Mouse (Mus musculus) left cerebral cortex, adult 18-20 months (tissue): ENCODE results near the gene Gast. TPM values are rescaled to one million over a fixed set of nuclear protein-coding genes. Genes with fewer than 3 reads are reported as not detected.
"Not testable (repeated sequence)": the region's sequence is repeated elsewhere in the genome, so short reads cannot be mapped to it uniquely, and the experiment has no call there.

Source experiments
- DNase-seq, 2 experiments: peaks; one replicate each; pipeline ENCODE4 v3.0.0; 2021 to 2022; ENCODE audit warnings: low spot score in 2 of 2, mixed read lengths in 1 of 2
- total RNA-seq, 2 experiments: library from RNA; stranded (reverse); gene quantifications; 2 replicates each; pipeline ENCODE4 v1.2.3; 2021

The Gast gene
- total RNA-seq, 2 experiments from 2014 or later, result not detected

GRCm38 (mm10) chr11:100357408-100357807 is 23.2 kb downstream of the Gast start:
- DNase-seq, result no peak

GRCm38 (mm10) chr11:100360175-100360574 is 26.0 kb downstream of the Gast start:
- DNase-seq, result no peak

- not testable (repeated sequence) for DNase-seq
These were observed 26.9 kb downstream of the Gast start for GRCm38 (mm10) chr11:100361059-100361458.

- peak; percentile 77 to 83 for DNase-seq
These were observed 28.2 kb downstream of the Gast start for GRCm38 (mm10) chr11:100362209-100362978.

GRCm38 (mm10) chr11:100362979-100363562 is 28.9 kb downstream of the Gast start:
- peak; percentile 71 to 74 for DNase-seq

- no peak for DNase-seq
These were observed 34.9 kb downstream of the Gast start for GRCm38 (mm10) chr11:100369145-100369544.

- DNase-seq, result no peak
These were observed 35.6 kb downstream of the Gast start for GRCm38 (mm10) chr11:100369822-100370221.

GRCm38 (mm10) chr11:100371981-100372558 is 37.9 kb downstream of the Gast start:
- no peak for DNase-seq

GRCm38 (mm10) chr11:100375127-100375526 is 40.9 kb downstream of the Gast start:
- DNase-seq, result no peak

- DNase-seq, result no peak
These were observed 41.8 kb downstream of the Gast start for GRCm38 (mm10) chr11:100376005-100376404.

GRCm38 (mm10) chr11:100376746-100377389 is 42.7 kb downstream of the Gast start:
- DNase-seq, result no peak

- no peak for DNase-seq
These were observed 43.8 kb downstream of the Gast start for GRCm38 (mm10) chr11:100377989-100378388.

GRCm38 (mm10) chr11:100378446-100378845 is 44.2 kb downstream of the Gast start:
- DNase-seq, result no peak

- DNase-seq, result no peak
These were observed 45.1 kb downstream of the Gast start for GRCm38 (mm10) chr11:100379311-100379710.

GRCm38 (mm10) chr11:100382682-100383081 is 48.5 kb downstream of the Gast start:
- no peak for DNase-seq

- no peak for DNase-seq
These were observed 50.8 kb downstream of the Gast start for GRCm38 (mm10) chr11:100385016-100385415.

- DNase-seq, result no peak
These were observed 52.4 kb downstream of the Gast start for GRCm38 (mm10) chr11:100386586-100386985.

Other genes starting within 250 kb of the Gast start
- not detected for gene Krt32, start 246.2 kb upstream of the Gast start, total RNA-seq
- gene Krt35, start 238.2 kb upstream of the Gast start, total RNA-seq, result not detected
- not detected for gene Krt36, start 228.8 kb upstream of the Gast start, total RNA-seq
- gene Krt13, start 212.8 kb upstream of the Gast start, total RNA-seq, result not detected
- gene Krt15, start 198.5 kb upstream of the Gast start, total RNA-seq, result not detected
- gene Krt19, start 185.7 kb upstream of the Gast start, total RNA-seq, result not detected
- gene Krt9, start 141.2 kb upstream of the Gast start, total RNA-seq, result 1 to 10 TPM; 3.8 to 4.9 TPM
- not detected for gene Krt14, start 126.9 kb upstream of the Gast start, total RNA-seq
- not detected for gene Krt16, start 85.5 kb upstream of the Gast start, total RNA-seq
- under 1 TPM in 1 of 2 experiments, not detected in 1; 0.28 TPM for gene Krt17, start 73.4 kb upstream of the Gast start, total RNA-seq
- under 1 TPM in 1 of 2 experiments, not detected in 1; 0.35 TPM for gene Krt42, start 64.5 kb upstream of the Gast start, total RNA-seq
- gene Eif1, start 14.5 kb upstream of the Gast start, total RNA-seq, result 100 to 1,000 TPM; 831 to 849 TPM
- 100 to 1,000 TPM; 147 to 179 TPM for gene Hap1, start 21.7 kb downstream of the Gast start, total RNA-seq
- 10 to 100 TPM; 47.2 to 49.3 TPM for gene Jup, start 63.4 kb downstream of the Gast start, total RNA-seq
- 10 to 100 TPM; 10.4 to 11.3 TPM for gene P3h4, start 80.4 kb downstream of the Gast start, total RNA-seq
- gene Fkbp10, start 81.3 kb downstream of the Gast start, total RNA-seq, result 1 to 10 TPM; 4.3 to 6.6 TPM
- gene Nt5c3b, start 107.4 kb downstream of the Gast start, total RNA-seq, result 10 to 100 TPM; 47.2 to 53.8 TPM
- 1 to 10 TPM in 1 of 2 experiments, under 1 TPM in 1; 0.82 to 1.2 TPM for gene Klhl10, start 107.5 kb downstream of the Gast start, total RNA-seq
- gene Klhl11, start 138.3 kb downstream of the Gast start, total RNA-seq, result 100 to 1,000 TPM; 104 to 106 TPM
- gene Acly, start 193.6 kb downstream of the Gast start, total RNA-seq, result 100 to 1,000 TPM; 133 to 140 TPM
- gene Ttc25, start 211.2 kb downstream of the Gast start, total RNA-seq, result 1 to 10 TPM in 1 of 2 experiments, under 1 TPM in 1; 0.98 to 1.5 TPM
- gene Cnp, start 240.5 kb downstream of the Gast start, total RNA-seq, result 100 to 1,000 TPM in 1 of 2 experiments, 10 to 100 TPM in 1; 92.4 to 131 TPM